Mouse (Mus musculus) MEL (cell line): ENCODE data around the gene Fbxo21. TPM values are rescaled to one million over a fixed set of nuclear protein-coding genes. Genes with fewer than 3 reads are reported as not detected.

Source experiments
- DNase-seq: peaks from one replicate; pipeline ENCODE4 v3.0.0; 2011; ENCODE audit warnings: low read depth, low spot score
- H3K27ac ChIP-seq: 2 replicates; pipeline ENCODE4 v1.5.1; 2012; ENCODE audit warnings: low read depth, mild to moderate bottlenecking, control low read depth, low read length, moderate library complexity; ENCODE audit not compliant: control insufficient read depth
- H3K27me3 ChIP-seq, 2 experiments: fragments of 150-350 bp in 1 of 2; sonication (generic) in 1 of 2; 2 replicates each; pipeline ENCODE4 v1.6.1; 2012; ENCODE audit warnings: low read length in 2 of 2, mild to moderate bottlenecking in 2 of 2, improper control_type of control experiment in 1 of 2, moderate library complexity in 1 of 2; ENCODE audit not compliant: insufficient read depth in 2 of 2, control insufficient read depth in 1 of 2
- H3K36me3 ChIP-seq, 2 experiments: 2 replicates each; pipeline ENCODE4 v1.6.1; 2012 to 2014; ENCODE audit warnings: low read length in 2 of 2, improper control_type of control experiment in 1 of 2, inconsistent platforms in 1 of 2, mild to moderate bottlenecking in 1 of 2; ENCODE audit not compliant: insufficient read depth in 2 of 2, control insufficient read depth in 1 of 2
- H3K4me1 ChIP-seq, 2 experiments: fragments of 150-350 bp in 1 of 2; sonication (generic) in 1 of 2; 2 replicates each; pipeline ENCODE4 v1.6.1; 2012; ENCODE audit warnings: low read length in 2 of 2, improper control_type of control experiment in 1 of 2, mild to moderate bottlenecking in 1 of 2; ENCODE audit not compliant: insufficient read depth in 2 of 2, control insufficient read depth in 1 of 2
- H3K4me3 ChIP-seq, 2 experiments: fragments of 150-350 bp in 1 of 2; sonication (generic) in 1 of 2; 2 replicates each; pipeline ENCODE4 v1.5.1; 2012; ENCODE audit warnings: low read depth in 2 of 2, low read length in 2 of 2, mild to moderate bottlenecking in 2 of 2, moderate library complexity in 2 of 2, control low read depth in 1 of 2, improper control_type of control experiment in 1 of 2; ENCODE audit not compliant: control insufficient read depth in 1 of 2, insufficient read depth in 1 of 2
- H3K79me2 ChIP-seq: 2 replicates; pipeline ENCODE4 v1.6.1; 2012; ENCODE audit warnings: mild to moderate bottlenecking, low read length, moderate library complexity; ENCODE audit not compliant: control insufficient read depth, poor library complexity, insufficient read depth
- H3K9ac ChIP-seq: 2 replicates; pipeline ENCODE4 v1.6.1; 2012; ENCODE audit warnings: low read depth, mild to moderate bottlenecking, control low read depth, low read length, moderate library complexity; ENCODE audit not compliant: control insufficient read depth, poor library complexity, severe bottlenecking
- H3K9me3 ChIP-seq: fragments of 150-350 bp; sonication (generic); replicated peaks from 2 replicates; pipeline ENCODE4 v1.6.1; 2012; ENCODE audit warnings: mild to moderate bottlenecking, low read length, improper control_type of control experiment, moderate library complexity; ENCODE audit not compliant: insufficient read depth
- CHD2 ChIP-seq: IDR thresholded peaks from 2 replicates; pipeline ENCODE4 v1.6.1; 2011; ENCODE audit warnings: low read length, improper control_type of control experiment
- ELF1 ChIP-seq: IDR thresholded peaks from 2 replicates; pipeline ENCODE4 v1.6.1; 2014; ENCODE audit warnings: low read depth, mild to moderate bottlenecking, inconsistent platforms, low read length, improper control_type of control experiment, moderate library complexity
- GABPA ChIP-seq: IDR thresholded peaks from 2 replicates; pipeline ENCODE4 v1.6.1; 2012; ENCODE audit warnings: low read depth, mild to moderate bottlenecking, inconsistent platforms, low read length, improper control_type of control experiment, moderate library complexity
- HCFC1 ChIP-seq: IDR thresholded peaks from 2 replicates; pipeline ENCODE4 v1.6.1; 2012; ENCODE audit warnings: low read depth, mild to moderate bottlenecking, inconsistent platforms, low read length, improper control_type of control experiment, moderate library complexity
- MAFK ChIP-seq: IDR thresholded peaks from 2 replicates; pipeline ENCODE4 v1.6.1; 2011; ENCODE audit warnings: low read depth, mild to moderate bottlenecking, low read length, improper control_type of control experiment, borderline replicate concordance
- MAX ChIP-seq: IDR thresholded peaks from 2 replicates; pipeline ENCODE4 v1.6.1; 2011; ENCODE audit warnings: low read length, improper control_type of control experiment
- MYB ChIP-seq: IDR thresholded peaks from 2 replicates; pipeline ENCODE4 v1.6.1; 2011; ENCODE audit warnings: mild to moderate bottlenecking, low read depth, low read length, improper control_type of control experiment
- POLR2A ChIP-seq, 2 experiments: IDR thresholded peaks; 2 replicates each; pipeline ENCODE4 v1.6.1; 2011 to 2012; ENCODE audit warnings: low read length in 2 of 2, mild to moderate bottlenecking in 2 of 2, control low read depth in 1 of 2, improper control_type of control experiment in 1 of 2, low read depth in 1 of 2, moderate library complexity in 1 of 2; ENCODE audit not compliant: control insufficient read depth in 1 of 2, insufficient read depth in 1 of 2, poor library complexity in 1 of 2
- POLR2AphosphoS2 ChIP-seq: IDR thresholded peaks from 2 replicates; pipeline ENCODE4 v1.6.1; 2011; ENCODE audit warnings: low read length, improper control_type of control experiment
- RCOR1 ChIP-seq: IDR thresholded peaks from 2 replicates; pipeline ENCODE4 v1.6.1; 2012; ENCODE audit warnings: low read depth, mild to moderate bottlenecking, inconsistent platforms, low read length, improper control_type of control experiment
- SIN3A ChIP-seq: IDR thresholded peaks from 2 replicates; pipeline ENCODE4 v1.6.1; 2012; ENCODE audit warnings: low read length, improper control_type of control experiment, inconsistent platforms
- SMC3 ChIP-seq: IDR thresholded peaks from 2 replicates; pipeline ENCODE4 v1.6.1; 2011; ENCODE audit warnings: low read depth, low read length, improper control_type of control experiment
- UBTF ChIP-seq: IDR thresholded peaks from 2 replicates; pipeline ENCODE4 v1.6.1; 2012; ENCODE audit warnings: low read depth, mild to moderate bottlenecking, inconsistent platforms, low read length, improper control_type of control experiment, moderate library complexity, borderline replicate concordance; ENCODE audit not compliant: insufficient read depth
- USF1 ChIP-seq: IDR thresholded peaks from 2 replicates; pipeline ENCODE4 v1.6.1; 2014; ENCODE audit warnings: low read depth, mild to moderate bottlenecking, inconsistent platforms, low read length, improper control_type of control experiment, moderate library complexity
- USF2 ChIP-seq, 2 experiments: IDR thresholded peaks; 2 replicates each; pipeline ENCODE4 v1.6.1; 2011 to 2012; ENCODE audit warnings: improper control_type of control experiment in 2 of 2, low read length in 2 of 2, borderline replicate concordance in 1 of 2, inconsistent platforms in 1 of 2, low read depth in 1 of 2, mild to moderate bottlenecking in 1 of 2; ENCODE audit not compliant: insufficient read depth in 1 of 2
- ZNF384 ChIP-seq: IDR thresholded peaks from 2 replicates; pipeline ENCODE4 v1.6.1; 2012; ENCODE audit warnings: low read depth, mild to moderate bottlenecking, inconsistent platforms, low read length, improper control_type of control experiment
- polyA plus RNA-seq, 2 experiments: library from polyadenylated mRNA; stranded (reverse) in 1 of 2; unstranded in 1 of 2; fragments of >175 nt in 1 of 2; fragments of >200 nt in 1 of 2; gene quantifications; 2 replicates each; pipeline versions ENCODE4 v1.2.1 to v1.2.4; 2012; ENCODE audit warnings: low replicate concordance in 2 of 2, low read depth in 1 of 2; ENCODE audit not compliant: insufficient read length in 2 of 2, insufficient read depth in 1 of 2, missing spikeins in 1 of 2
- total RNA-seq: library from RNA; depleted of rRNA; stranded (reverse); fragments of 300-350 nt; gene quantifications from 2 replicates; pipeline ENCODE4 v1.2.3, GENCODE M21; 2012

Gene Fbxo21
- total and polyA plus RNA-seq, 3 experiments, result 10.4 to 20.5 TPM; not detected in 1

GRCm38 (mm10) chr5:117946605-117947004, 29.9 kb upstream of the Fbxo21 start (continued):
- TF ChIP-seq UBTF, result no peak
- no peak for TF ChIP-seq POLR2AphosphoS2
- peak; percentile 43 for TF ChIP-seq SMC3
- no peak for TF ChIP-seq USF1
- no peak for TF ChIP-seq MAFK

- Histone ChIP-seq H3K4me1 (no peaks in the 10 kb centered on the region), H3K9ac (no peak overlapping the region), H3K79me2 (no peaks in the 10 kb centered on the region; the same call in 1 of the 2 replicates), H3K27ac (no peak overlapping the region), H3K4me3 (peak overlapping the region; percentile 36 to 37; a peak in 3 of 4 replicates), H3K27me3 (no peaks in the 10 kb centered on the region), H3K9me3 (no peaks in the 10 kb centered on the region), H3K36me3 (no peaks in the 10 kb centered on the region)
- peak; percentile 41 for DNase-seq
- TF ChIP-seq POLR2A (IDR thresholded peaks at IDR 0.05; ENCODE audit: control insufficient read depth in 1 of 2, insufficient read depth in 1 of 2, low read depth in 1 of 2, low read length in 2 of 2, poor library complexity in 1 of 2) (peak in 1 of 2 experiments; percentile 28; a peak in 1 of 4 replicates), RCOR1 (no peak)
Observed at GRCm38 (mm10) chr5:117949393-117949792, 27.1 kb upstream of the Fbxo21 start.

- H3K27me3 ChIP-seq, result no peaks in the 10 kb centered on the region
- no peaks in the 10 kb centered on the region for H3K9me3 ChIP-seq
- no peaks in the 10 kb centered on the region for H3K36me3 ChIP-seq
- H3K27ac ChIP-seq, result no peak overlapping the region
- H3K4me1 ChIP-seq, result no peaks in the 10 kb centered on the region
- H3K79me2 ChIP-seq, result no peaks in the 10 kb centered on the region; the same call in 1 of the 2 replicates
- H3K4me3 ChIP-seq, result no peak overlapping the region
- no peak for DNase-seq
- no peak for TF ChIP-seq RCOR1
- TF ChIP-seq GABPA, result no peak
- no peak for TF ChIP-seq ELF1
- no peak for TF ChIP-seq HCFC1
- no peak for TF ChIP-seq SIN3A
- TF ChIP-seq USF2 (IDR thresholded peaks at IDR 0.05; ENCODE audit: borderline replicate concordance in 1 of 2, insufficient read depth in 1 of 2, low read depth in 1 of 2, low read length in 2 of 2), result no peak
- TF ChIP-seq MYB, result no peak
- no peak for TF ChIP-seq SMC3
- TF ChIP-seq MAFK, result no peak
- TF ChIP-seq ZNF384, result no peak
- no peak for TF ChIP-seq MAX
- no peak for TF ChIP-seq CHD2
- H3K9ac ChIP-seq, result no peak overlapping the region
Observed at GRCm38 (mm10) chr5:117953893-117954292, 22.6 kb upstream of the Fbxo21 start.
